Mouse (Mus musculus) thymus, postnatal 14 days (tissue): ENCODE measurements around the gene Gm7233.
"Not testable (repeated sequence)": the region's sequence is repeated elsewhere in the genome, so short reads cannot be mapped to it uniquely, and the experiment has no call there.

Experiments
- DNase-seq: peaks from one replicate; pipeline ENCODE4 v3.0.0; 2021

Gene Gm7233

DNA sequence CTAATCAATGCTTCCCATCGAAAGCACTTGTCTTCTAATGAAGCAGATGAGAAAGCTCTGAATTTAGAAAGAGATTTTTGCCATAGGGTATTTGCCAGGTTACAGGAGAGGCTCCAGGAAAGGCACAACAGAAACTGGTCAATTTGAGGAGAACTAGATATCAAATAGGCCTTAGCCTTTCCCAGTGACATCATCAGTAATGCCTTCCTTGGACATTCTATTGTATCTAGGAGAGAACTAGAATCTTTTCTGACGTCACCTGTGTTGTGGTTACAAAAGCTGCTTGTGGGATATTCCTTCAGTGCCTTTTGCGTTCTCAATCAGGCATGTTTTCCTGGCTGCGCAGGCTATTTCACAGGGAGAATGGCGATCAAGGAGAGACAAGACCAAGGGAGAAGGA lies at the start of gene Gm7233:
Gene Gm7233, plus strand, starts transcription at position 301 of the 400 bp plus-strand sequence.
- not testable (repeated sequence) for DNase-seq

DNA sequence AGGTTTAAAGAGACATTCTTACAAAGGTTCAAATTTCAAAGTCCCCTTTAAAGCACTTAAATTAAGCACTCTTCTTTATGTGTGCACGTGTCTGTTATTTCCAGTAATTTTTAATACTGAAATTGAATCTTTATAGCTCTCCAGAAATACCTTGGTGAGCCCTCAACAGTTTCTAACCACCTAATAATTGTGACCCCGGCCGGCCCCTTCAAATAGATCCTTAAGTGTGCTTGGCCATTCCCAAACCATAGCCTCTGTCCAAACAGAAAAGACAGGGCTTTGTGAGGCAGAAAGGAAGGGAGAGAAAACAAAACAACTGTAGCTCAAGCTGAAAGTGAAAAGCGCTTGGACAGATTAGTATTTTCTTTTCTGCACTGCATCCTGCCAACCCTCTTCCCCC lies 12.5 kb upstream of the Gm7233 start:
- not testable (repeated sequence) for DNase-seq

DNA sequence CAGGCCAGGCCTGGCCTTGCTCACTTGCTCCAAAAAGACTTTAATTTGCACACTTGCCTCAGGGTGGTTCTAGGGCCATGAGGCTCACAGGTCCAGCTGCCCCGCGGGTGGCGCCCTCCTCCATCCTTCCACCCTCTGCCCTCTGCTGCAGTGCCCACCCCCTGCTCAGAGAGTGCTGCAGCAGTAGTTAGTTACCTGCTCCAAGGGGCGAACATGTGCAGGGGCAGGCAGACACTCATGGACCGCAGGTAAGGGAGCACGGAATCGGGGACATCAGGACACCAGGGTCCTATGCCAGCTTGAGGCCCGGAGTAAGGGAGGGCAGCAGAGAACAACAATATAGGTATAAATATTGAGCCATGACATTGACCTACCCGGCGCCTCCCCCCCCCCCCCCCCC lies 11.7 kb upstream of the Gm7233 start:
- DNase-seq: not testable (repeated sequence)

DNA sequence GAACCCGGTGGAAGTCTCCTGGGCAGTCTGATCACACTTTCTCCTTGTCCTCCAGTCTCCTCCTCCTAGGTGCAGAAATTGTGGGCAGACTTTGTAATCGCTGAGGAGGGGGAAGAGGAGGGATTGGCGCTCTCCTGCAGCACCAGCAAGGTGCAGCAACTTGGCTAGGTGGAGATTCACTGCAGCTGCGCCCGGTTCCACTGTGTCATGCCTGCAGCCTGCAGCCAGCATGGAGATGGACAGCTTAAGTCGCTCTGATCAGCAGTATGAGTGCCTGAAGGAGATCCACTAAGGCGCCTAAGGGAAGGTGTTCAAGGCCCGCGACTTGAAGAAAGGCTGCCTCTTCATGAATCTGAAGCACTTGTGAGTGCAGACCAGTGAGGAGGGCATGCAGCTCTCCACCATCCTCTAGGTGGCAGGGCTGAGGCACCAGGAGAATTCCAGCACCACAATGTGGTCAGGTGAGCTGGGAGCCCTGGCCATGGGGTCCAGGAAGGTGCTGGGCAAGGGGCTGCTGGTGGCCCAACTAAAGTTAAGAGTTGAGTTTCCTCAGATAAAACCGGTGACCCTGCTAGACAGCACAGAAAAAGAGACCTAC lies 11.0 kb upstream of the Gm7233 start:
- DNase-seq: not testable (repeated sequence)

DNA sequence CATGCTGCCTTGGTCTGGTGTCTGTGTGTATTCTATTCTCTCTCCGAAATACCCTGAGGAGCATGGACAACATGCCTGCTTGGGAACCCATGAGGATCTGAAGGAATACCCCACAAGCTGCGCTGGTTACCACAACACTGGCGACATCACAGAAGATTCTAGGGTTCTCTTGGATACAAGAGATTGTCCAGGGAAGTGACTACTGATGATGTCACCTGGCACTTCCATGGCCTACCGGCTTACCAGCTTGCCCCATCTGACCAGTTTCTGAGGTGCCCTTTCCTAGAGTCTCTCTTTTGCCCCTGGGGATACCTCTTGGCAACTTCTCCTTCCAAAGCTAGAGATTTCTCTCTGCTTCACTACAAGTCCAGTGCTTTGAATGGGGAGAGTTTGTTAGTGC lies 55.5 kb downstream of the Gm7233 start, which contains the start of gene Gm8122:
Gene Gm8122, minus strand, starts transcription at position 101 of the 400 bp plus-strand sequence.
- not testable (repeated sequence) for DNase-seq
